Mouse (Mus musculus): ENCODE results near the gene Fry. TPM values are rescaled to one million over a fixed set of nuclear protein-coding genes. Genes with fewer than 3 reads are reported as not detected.

Fry gene
- polyA plus RNA-seq, 3 experiments from 2014 or later = 15.9 to 25.3 (median 22.3) TPM

DNA sequence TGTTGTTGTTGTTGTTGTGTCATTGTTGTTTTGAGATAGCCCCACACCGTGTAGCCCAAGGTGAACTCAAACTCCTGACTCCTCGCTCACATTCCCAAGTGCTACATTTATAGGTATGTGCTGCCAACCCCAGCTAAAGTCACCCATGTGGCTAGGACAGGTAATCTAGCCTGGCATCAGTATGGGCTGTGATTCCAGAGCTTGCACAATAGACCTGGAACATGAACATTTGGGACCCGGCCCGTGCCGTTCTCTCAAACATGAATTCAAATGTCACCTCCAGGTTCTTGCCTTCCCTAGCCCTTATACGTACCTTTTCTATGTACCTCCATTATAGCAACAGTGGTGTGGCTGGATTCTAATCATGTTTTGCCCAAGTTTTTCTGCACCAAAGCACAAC lies 156.9 kb downstream of the Fry start:
- ATAC-seq = no peak

GRCm38 (mm10) chr5:150276611-150277010 lies 158.2 kb downstream of the Fry start:
- ATAC-seq = no peak

GRCm38 (mm10) chr5:150279387-150279786 lies 160.9 kb downstream of the Fry start:
- no peak for ATAC-seq

DNA sequence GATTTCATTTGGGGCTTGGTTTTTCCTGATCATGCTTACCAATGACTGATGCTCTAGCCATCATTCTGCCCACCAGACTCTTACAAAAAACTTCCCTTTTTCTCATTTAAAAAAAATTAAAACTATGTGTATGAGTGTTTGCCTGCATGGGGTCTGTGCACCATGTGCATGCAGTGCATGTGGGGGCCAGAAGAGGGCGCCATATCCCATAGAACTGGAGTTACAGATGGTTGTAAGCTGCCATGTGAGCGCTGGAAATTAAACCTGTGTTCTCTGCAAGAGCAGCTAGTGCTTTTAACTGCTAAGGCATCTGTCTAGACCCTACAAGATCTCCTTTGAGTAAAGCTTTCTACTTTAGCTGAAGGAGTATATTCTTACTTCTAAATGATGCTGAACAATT lies 162.6 kb downstream of the Fry start:
- ATAC-seq = no peak

- ATAC-seq = no peak
Measured at GRCm38 (mm10) chr5:150282091-150282490, 163.6 kb downstream of the Fry start.

DNA sequence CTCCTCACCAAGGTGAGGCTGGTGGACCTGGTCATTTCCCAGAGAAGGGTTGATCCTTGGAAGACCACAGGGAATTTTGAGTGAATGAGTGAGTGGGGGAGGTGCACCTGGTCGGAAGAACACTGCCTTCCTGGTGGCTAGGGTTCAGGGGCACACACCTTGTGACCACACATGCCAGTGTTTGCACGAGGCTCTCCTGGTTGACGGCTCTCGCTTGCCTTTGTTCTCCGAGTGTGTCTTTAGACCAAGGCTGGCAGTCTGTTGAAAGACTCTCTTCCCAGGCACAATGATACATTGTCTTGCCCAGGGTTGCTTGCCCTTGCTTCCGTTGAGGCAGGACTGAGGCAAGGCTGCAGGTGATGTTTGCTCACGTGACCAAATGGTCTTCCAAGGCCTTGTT lies 169.5 kb downstream of the Fry start:
- no peak for ATAC-seq

DNA sequence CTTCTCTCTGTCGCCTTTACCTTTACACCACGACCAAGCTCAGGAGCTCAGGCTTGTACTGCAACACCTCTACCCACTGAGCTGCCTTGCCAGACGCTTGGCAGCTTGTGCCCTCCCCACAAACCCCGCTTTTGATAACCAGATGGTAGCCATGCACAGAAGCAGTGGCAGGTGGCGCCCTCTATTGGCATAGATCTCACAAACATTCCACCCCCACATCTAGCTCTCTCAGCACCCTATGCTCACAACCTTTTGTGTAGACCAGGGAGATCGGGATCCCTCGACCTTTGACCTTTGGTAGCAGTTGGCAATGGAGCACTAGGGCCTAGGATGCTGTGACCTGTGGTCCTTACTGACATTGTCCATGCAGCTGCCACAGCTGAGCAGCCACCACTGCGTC lies 171.2 kb downstream of the Fry start:
- ATAC-seq = peak; percentile 60

DNA sequence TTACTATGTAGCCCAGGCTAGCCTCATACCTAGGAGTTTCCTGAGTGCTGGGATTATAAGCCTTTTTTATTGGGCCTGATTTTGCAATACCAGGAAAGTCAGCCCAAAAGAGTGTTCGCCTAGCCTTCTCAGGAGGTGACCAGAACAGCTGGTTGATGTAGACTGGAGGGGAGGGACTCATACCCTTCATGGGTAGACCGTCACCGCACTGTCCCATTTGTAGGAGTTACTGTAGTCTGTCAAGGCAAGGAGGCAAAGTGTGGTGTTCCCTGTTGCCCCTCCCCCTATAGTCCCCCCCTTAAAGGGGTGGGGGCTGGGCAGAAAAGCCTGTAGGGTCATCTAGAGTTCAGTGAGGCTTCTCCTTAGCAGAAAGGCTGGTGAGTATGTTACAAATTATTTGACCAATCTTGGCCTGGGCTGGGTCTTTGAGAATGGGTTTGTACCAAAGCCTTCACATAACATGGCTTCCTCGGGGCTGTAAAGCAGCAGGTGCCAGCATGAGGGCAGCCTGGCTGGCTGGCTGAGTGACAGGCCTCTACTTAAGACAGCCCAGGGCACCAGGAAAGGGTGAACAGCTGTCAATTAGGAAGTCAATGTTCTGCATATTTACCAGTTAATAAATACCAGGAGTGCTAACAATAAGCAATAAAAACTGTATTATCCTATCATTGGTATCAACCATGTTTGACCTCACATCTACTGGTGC lies 172.2 kb downstream of the Fry start:
- ATAC-seq = no peak

DNA sequence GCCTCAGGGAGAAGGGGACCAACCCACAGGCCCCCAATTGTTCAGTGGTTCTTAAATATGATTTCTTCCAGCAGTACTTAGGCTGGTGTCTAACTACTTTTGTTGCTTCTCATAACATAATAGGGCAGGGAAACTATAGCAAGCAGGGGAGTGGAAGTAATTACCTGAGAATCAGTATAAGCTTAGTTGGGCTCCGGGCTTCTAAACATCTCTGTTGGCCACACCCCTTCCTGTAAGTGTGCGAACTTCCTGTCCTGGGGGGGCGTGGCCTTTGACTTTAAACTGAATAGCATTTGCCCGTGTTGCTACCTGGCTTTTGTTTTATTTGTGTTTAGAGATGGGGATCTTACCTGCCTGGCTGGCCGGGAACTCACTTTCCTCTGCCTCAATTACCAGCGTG lies 172.8 kb downstream of the Fry start:
- no peak for ATAC-seq

GRCm38 (mm10) chr5:150292186-150292585 lies 173.7 kb downstream of the Fry start:
- ATAC-seq = no peak

GRCm38 (mm10) chr5:150294306-150294705 lies 175.9 kb downstream of the Fry start:
- ATAC-seq = no peak

- no peak for ATAC-seq
Measured at GRCm38 (mm10) chr5:150295096-150295495, 176.7 kb downstream of the Fry start.

DNA sequence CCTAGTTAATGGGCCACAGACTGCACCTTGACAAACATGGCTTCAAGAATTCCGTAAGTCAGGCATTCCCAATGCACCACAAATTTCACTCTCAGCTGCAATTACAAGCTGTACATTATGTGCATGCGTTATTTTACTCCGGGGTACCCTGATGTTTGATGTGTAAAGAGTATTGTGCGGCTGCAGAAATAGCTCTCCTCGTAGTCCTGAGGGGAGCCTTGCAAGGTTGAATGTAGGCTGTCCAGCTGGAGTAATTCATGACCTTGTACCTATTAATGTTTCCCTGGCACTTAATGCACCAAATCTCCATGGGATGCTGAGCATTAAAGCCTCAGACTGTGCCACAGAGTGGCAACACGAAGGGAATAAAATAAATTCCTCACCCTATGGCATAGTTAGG lies 180.5 kb downstream of the Fry start:
- ATAC-seq = no peak

GRCm38 (mm10) chr5:150302123-150302522 lies 183.7 kb downstream of the Fry start:
- ATAC-seq = no peak

GRCm38 (mm10) chr5:150302996-150303395 lies 184.6 kb downstream of the Fry start:
- no peak for ATAC-seq

DNA sequence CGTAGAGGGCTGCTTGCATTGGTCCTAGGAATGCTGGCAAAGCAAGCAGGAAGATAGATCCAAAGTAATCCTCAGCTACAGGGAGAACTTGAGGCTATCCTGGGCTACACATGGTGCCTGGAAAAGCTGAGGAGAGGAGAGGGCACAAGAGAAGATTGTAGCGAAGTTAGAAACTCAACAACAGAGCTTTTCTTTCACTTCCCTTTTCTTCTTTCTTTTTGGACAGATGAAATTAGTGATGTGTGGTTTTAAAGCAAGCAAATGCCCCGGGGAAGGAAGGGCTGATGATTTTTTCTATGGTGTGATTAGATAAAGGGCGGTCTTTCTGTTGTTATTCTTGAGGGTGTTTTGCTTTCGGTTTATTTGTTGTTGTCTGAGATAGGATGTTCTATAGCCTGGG lies 188.1 kb downstream of the Fry start:
- no peak for ATAC-seq

- no peak for ATAC-seq
Measured at GRCm38 (mm10) chr5:150313229-150313628, 194.8 kb downstream of the Fry start.

GRCm38 (mm10) chr5:150314582-150314981 lies 196.1 kb downstream of the Fry start:
- no peak for ATAC-seq

GRCm38 (mm10) chr5:150325411-150325810 lies 207.0 kb downstream of the Fry start:
- no peak for ATAC-seq

- no peak for ATAC-seq
Measured at GRCm38 (mm10) chr5:150328686-150329085, 210.2 kb downstream of the Fry start.

GRCm38 (mm10) chr5:150331821-150332220 lies 213.4 kb downstream of the Fry start:
- ATAC-seq = no peak

GRCm38 (mm10) chr5:150332810-150333209 lies 214.4 kb downstream of the Fry start:
- ATAC-seq = no peak

- no peak for ATAC-seq
Measured at GRCm38 (mm10) chr5:150333328-150333731, 214.9 kb downstream of the Fry start.

- ATAC-seq = no peak
Measured at GRCm38 (mm10) chr5:150336451-150336850, 218.0 kb downstream of the Fry start.

DNA sequence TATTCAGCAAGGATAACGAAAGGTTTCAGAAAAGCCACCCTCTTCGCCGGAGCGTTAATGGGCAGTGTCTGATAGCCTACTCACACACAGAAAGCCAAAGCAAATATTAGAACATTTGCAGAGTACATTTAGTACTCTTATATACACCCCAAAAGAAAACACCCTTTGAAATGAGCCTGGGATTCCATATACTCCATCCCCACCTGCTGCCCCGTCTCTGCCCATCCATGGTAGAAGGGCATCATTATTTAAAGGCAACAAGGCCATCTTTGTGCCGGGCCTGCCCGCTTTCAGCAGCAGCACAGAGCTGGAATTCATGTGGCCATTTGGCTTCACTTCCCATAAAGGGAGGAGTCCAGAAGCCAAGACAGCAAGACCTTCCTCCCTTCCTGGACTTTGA lies 219.3 kb downstream of the Fry start:
- no peak for ATAC-seq
